Mouse (Mus musculus): Measurements from ENCODE around the gene Dpp6.

- TF ChIP-seq CTCF (IDR thresholded peaks at IDR 0.05; ENCODE audit: extremely low read depth, insufficient read depth, low read length) (no peak), POLR2A (IDR thresholded peaks at IDR 0.05; ENCODE audit: extremely low read depth, insufficient read depth, low read length) (no peak)
These were observed 246.9 kb downstream of the Dpp6 start for GRCm38 (mm10) chr5:27063871-27064270.

Measured in cortical plate, adult 2 months (tissue).